Comparison of ENCODE assay signal across 26 mouse cellular contexts in the genomic region with DNA sequence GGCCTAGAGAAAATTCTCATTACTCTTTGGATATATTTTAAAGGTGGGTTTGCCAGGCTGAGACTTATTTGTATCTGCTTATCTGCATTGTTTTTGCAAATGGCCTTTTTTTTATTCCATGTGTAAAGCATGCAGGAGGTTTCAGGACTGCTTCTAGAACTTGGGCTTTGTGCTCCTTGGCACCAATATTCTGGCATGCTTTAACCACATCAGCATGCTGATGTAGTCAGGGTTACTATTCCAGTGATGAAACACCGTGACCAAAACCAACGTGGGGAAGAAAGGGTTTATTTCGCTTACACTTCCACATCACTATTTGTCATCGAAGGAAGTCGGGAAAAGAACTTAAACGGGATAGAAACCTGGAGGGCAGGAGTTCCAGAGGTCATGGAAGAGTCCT.
"Had no signal": no experiment of that assay in that cellular context is flagged by ENCODE, and none has a peak within 500 bp of the region (broad histone marks: within the 10 kb centered on the region; RNA-seq: fewer than 3 reads in every experiment).

No protein-coding gene starts in this region.

- H3K4me3 ChIP-seq: embryonic facial prominence, embryonic 10.5 days; embryonic facial prominence, embryonic 12.5 days; embryonic facial prominence, embryonic 13.5 days; embryonic facial prominence, embryonic 15.5 days; erythroblast, embryonic 14.5 days; forebrain, embryonic 10.5 days; forebrain, embryonic 12.5 days; forebrain, embryonic 13.5 days; forebrain, embryonic 15.5 days; gastrocnemius, adult 2 months; heart, adult 2 months; heart, embryonic 10.5 days had no signal

- H3K36me3 ChIP-seq: embryonic facial prominence, embryonic 10.5 days; embryonic facial prominence, embryonic 12.5 days; embryonic facial prominence, embryonic 13.5 days; embryonic facial prominence, embryonic 15.5 days; forebrain, embryonic 10.5 days; forebrain, embryonic 12.5 days; forebrain, embryonic 15.5 days; heart, embryonic 10.5 days had no signal

- H3K27ac ChIP-seq: embryonic facial prominence, embryonic 10.5 days; embryonic facial prominence, embryonic 12.5 days; embryonic facial prominence, embryonic 13.5 days; embryonic facial prominence, embryonic 15.5 days; forebrain, embryonic 10.5 days; forebrain, embryonic 12.5 days; forebrain, embryonic 13.5 days; forebrain, embryonic 15.5 days; gastrocnemius, adult 2 months; heart, adult 2 months; heart, embryonic 10.5 days had no signal

- H3K9ac ChIP-seq: embryonic facial prominence, embryonic 12.5 days; embryonic facial prominence, embryonic 13.5 days; embryonic facial prominence, embryonic 15.5 days; forebrain, embryonic 12.5 days; forebrain, embryonic 13.5 days; forebrain, embryonic 15.5 days; forebrain, postnatal 0 days had no signal

- H3K9me3 ChIP-seq: embryonic facial prominence, embryonic 10.5 days; embryonic facial prominence, embryonic 12.5 days; embryonic facial prominence, embryonic 13.5 days; embryonic facial prominence, embryonic 15.5 days; forebrain, embryonic 10.5 days; forebrain, embryonic 12.5 days; forebrain, embryonic 13.5 days; forebrain, embryonic 15.5 days; heart, embryonic 10.5 days had no signal

- DNase-seq: cerebellum, postnatal 10 days; cerebellum, postnatal 14 days; cerebellum, postnatal 25 days; cerebellum, postnatal 36 days; embryo, embryonic 11 days; forebrain, postnatal 0 days; gastrocnemius, adult 2 months; gastrocnemius, postnatal 10 days; gastrocnemius, postnatal 14 days; gastrocnemius, postnatal 25 days; gastrocnemius, postnatal 36 days; heart, adult 11 months; heart, adult 18-20 months; heart, adult 2 months had no signal

- H3K27me3 ChIP-seq: embryonic facial prominence, embryonic 12.5 days; embryonic facial prominence, embryonic 13.5 days; embryonic facial prominence, embryonic 15.5 days; forebrain, embryonic 15.5 days had no signal

- ATAC-seq: forebrain, embryonic 13.5 days; forebrain, embryonic 14.5 days; forebrain, embryonic 15.5 days; forebrain, embryonic 16.5 days; forebrain, postnatal 0 days had no signal

- H3K4me2 ChIP-seq: embryonic facial prominence, embryonic 12.5 days; embryonic facial prominence, embryonic 13.5 days; embryonic facial prominence, embryonic 15.5 days; forebrain, embryonic 12.5 days; forebrain, embryonic 13.5 days; forebrain, embryonic 15.5 days had no signal
